Mouse (Mus musculus): ENCODE results near the gene Tnfrsf8. TPM values are rescaled to one million over a fixed set of nuclear protein-coding genes. Genes with fewer than 3 reads are reported as not detected.
"Not testable (repeated sequence)": the region's sequence is repeated elsewhere in the genome, so short reads cannot be mapped to it uniquely, and the experiment has no call there.

The Tnfrsf8 gene
- 0.02 and 0.03 TPM in 2 replicates for polyA plus RNA-seq (2012; rRNA removed)
- polyA plus RNA-seq (2014; fragmentation: Nextera tagmentation; extraction: Ambion mirVana), result 0.05 TPM in 2 replicates

- Histone ChIP-seq H3K4me2 (ENCODE audit: low read depth) (no peak within 1 kb of the TSS), H3K27ac (no peak within 1 kb of the TSS), H3K4me1 (replicated peaks; ENCODE audit: control insufficient read depth in 2 of 2, insufficient read depth in 2 of 2, low read length in 1 of 2) (no peaks in the 10 kb centered on the region), H3K4me3 (ENCODE audit: insufficient read depth in 1 of 2, low read depth in 2 of 2, low read length in 2 of 2) (no peak within 1 kb of the TSS), H3K36me3 (replicated peaks; ENCODE audit: control insufficient read depth, insufficient read depth, low read depth) (no peaks in the 10 kb centered on the region), H3K9me3 (ENCODE audit: control insufficient read depth, low read length) (no peaks in the 10 kb centered on the region), H3K9ac (replicated peaks) (no peak within 1 kb of the TSS), H3K27me3 (ENCODE audit: control insufficient read depth, insufficient read depth, low read length) (no peaks in the 10 kb centered on the region; the same call in none of the 2 replicates)
- 4% methylated on average over 24 of the region's 24 CpGs for WGBS (ENCODE audit: insufficient replicate concordance)
- ATAC-seq (ENCODE audit: insufficient read depth) (no peak), DNase-seq (ENCODE audit: low read depth in 3 of 3, low spot score in 3 of 3) (no peak)
- no peak for TF ChIP-seq EP300 (IDR thresholded peaks at IDR 0.05; ENCODE audit: low read depth)
- TF ChIP-seq CTCF (IDR thresholded peaks at IDR 0.05; ENCODE audit: low read depth), result no peak
These were observed at the start of gene Tnfrsf8 for GRCm38 (mm10) chr4:145314836-145315467. Gene Tnfrsf8 (minus strand): TSS chr4:145315164.

- H3K4me2 ChIP-seq (ENCODE audit: low read depth); ATAC-seq (ENCODE audit: insufficient read depth); H3K4me3 ChIP-seq (ENCODE audit: insufficient read depth in 1 of 2, low read depth in 2 of 2, low read length in 2 of 2); H3K9ac ChIP-seq (replicated peaks); H3K27ac ChIP-seq; H3K4me1 ChIP-seq (replicated peaks; ENCODE audit: control insufficient read depth in 2 of 2, insufficient read depth in 2 of 2, low read length in 1 of 2); H3K36me3 ChIP-seq (replicated peaks; ENCODE audit: control insufficient read depth, insufficient read depth, low read depth); DNase-seq (ENCODE audit: low read depth in 3 of 3, low spot score in 3 of 3); H3K27me3 ChIP-seq (ENCODE audit: control insufficient read depth, insufficient read depth, low read length); H3K9me3 ChIP-seq (ENCODE audit: control insufficient read depth, low read length): not testable (repeated sequence)
These were observed 46.7 kb upstream of the Tnfrsf8 start for GRCm38 (mm10) chr4:145361635-145362034.

- Histone ChIP-seq H3K4me3 (ENCODE audit: insufficient read depth in 1 of 2, low read depth in 2 of 2, low read length in 2 of 2) (no peak overlapping the region), H3K4me1 (replicated peaks; ENCODE audit: control insufficient read depth in 2 of 2, insufficient read depth in 2 of 2, low read length in 1 of 2) (no peaks in the 10 kb centered on the region), H3K9me3 (ENCODE audit: control insufficient read depth, low read length) (no peaks in the 10 kb centered on the region), H3K9ac (replicated peaks) (no peak overlapping the region), H3K4me2 (ENCODE audit: low read depth) (peak overlapping the region; percentile 26; the same call in 1 of the 2 replicates), H3K36me3 (replicated peaks; ENCODE audit: control insufficient read depth, insufficient read depth, low read depth) (no peaks in the 10 kb centered on the region), H3K27me3 (ENCODE audit: control insufficient read depth, insufficient read depth, low read length) (no peaks in the 10 kb centered on the region), H3K27ac (no peak overlapping the region)
- TF ChIP-seq EP300 (IDR thresholded peaks at IDR 0.05; ENCODE audit: low read depth) (no peak), CTCF (IDR thresholded peaks at IDR 0.05; ENCODE audit: low read depth) (no peak)
- DNase-seq (ENCODE audit: low read depth in 3 of 3, low spot score in 3 of 3) (no peak), ATAC-seq (ENCODE audit: insufficient read depth) (no peak)
- 5% methylated on average over 12 of the region's 12 CpGs for WGBS (ENCODE audit: insufficient replicate concordance)
These were observed 46.1 kb upstream of the Tnfrsf8 start for GRCm38 (mm10) chr4:145361065-145361464.

GRCm38 (mm10) chr4:145360567-145360966 lies 45.6 kb upstream of the Tnfrsf8 start:
- H3K9ac ChIP-seq (replicated peaks), result no peak overlapping the region
- no peak for TF ChIP-seq EP300 (IDR thresholded peaks at IDR 0.05; ENCODE audit: low read depth)
- TF ChIP-seq CTCF (IDR thresholded peaks at IDR 0.05; ENCODE audit: low read depth), result no peak
- DNase-seq (ENCODE audit: low read depth in 3 of 3, low spot score in 3 of 3) (no peak), ATAC-seq (ENCODE audit: insufficient read depth) (no peak)
- no peaks in the 10 kb centered on the region for H3K36me3 ChIP-seq (replicated peaks; ENCODE audit: control insufficient read depth, insufficient read depth, low read depth)
- no peaks in the 10 kb centered on the region for H3K9me3 ChIP-seq (ENCODE audit: control insufficient read depth, low read length)
- no peaks in the 10 kb centered on the region for H3K27me3 ChIP-seq (ENCODE audit: control insufficient read depth, insufficient read depth, low read length)
- H3K4me3 ChIP-seq (ENCODE audit: insufficient read depth in 1 of 2, low read depth in 2 of 2, low read length in 2 of 2), result no peak overlapping the region
- no peaks in the 10 kb centered on the region for H3K4me1 ChIP-seq (replicated peaks; ENCODE audit: control insufficient read depth in 2 of 2, insufficient read depth in 2 of 2, low read length in 1 of 2)
- no peak overlapping the region for H3K4me2 ChIP-seq (ENCODE audit: low read depth)
- 51% methylated on average over 1 of the region's 1 CpGs for WGBS (ENCODE audit: insufficient replicate concordance)
- H3K27ac ChIP-seq, result no peak overlapping the region

- Histone ChIP-seq H3K27ac (no peak overlapping the region), H3K4me1 (replicated peaks; ENCODE audit: control insufficient read depth in 2 of 2, insufficient read depth in 2 of 2, low read length in 1 of 2) (no peaks in the 10 kb centered on the region), H3K27me3 (ENCODE audit: control insufficient read depth, insufficient read depth, low read length) (no peaks in the 10 kb centered on the region), H3K36me3 (replicated peaks; ENCODE audit: control insufficient read depth, insufficient read depth, low read depth) (no peaks in the 10 kb centered on the region), H3K4me2 (ENCODE audit: low read depth) (no peak overlapping the region), H3K4me3 (ENCODE audit: insufficient read depth in 1 of 2, low read depth in 2 of 2, low read length in 2 of 2) (no peak overlapping the region), H3K9ac (replicated peaks) (no peak overlapping the region), H3K9me3 (ENCODE audit: control insufficient read depth, low read length) (no peaks in the 10 kb centered on the region)
- TF ChIP-seq EP300 (IDR thresholded peaks at IDR 0.05; ENCODE audit: low read depth) (no peak), CTCF (IDR thresholded peaks at IDR 0.05; ENCODE audit: low read depth) (no peak)
- DNase-seq (ENCODE audit: low read depth in 3 of 3, low spot score in 3 of 3), result no peak
- ATAC-seq (ENCODE audit: insufficient read depth), result no peak
These were observed 41.3 kb upstream of the Tnfrsf8 start for GRCm38 (mm10) chr4:145356234-145356633.

All from liver, embryonic 14.5 days (tissue).